Mouse (Mus musculus): ENCODE results near the gene Cpne6. TPM values are rescaled to one million over a fixed set of nuclear protein-coding genes. Genes with fewer than 3 reads are reported as not detected.
A peak's percentile ranks its signal among the peaks of the same experiment; 100 is the strongest.

The Cpne6 gene
- total and polyA plus RNA-seq, 3 experiments: not detected

DNA sequence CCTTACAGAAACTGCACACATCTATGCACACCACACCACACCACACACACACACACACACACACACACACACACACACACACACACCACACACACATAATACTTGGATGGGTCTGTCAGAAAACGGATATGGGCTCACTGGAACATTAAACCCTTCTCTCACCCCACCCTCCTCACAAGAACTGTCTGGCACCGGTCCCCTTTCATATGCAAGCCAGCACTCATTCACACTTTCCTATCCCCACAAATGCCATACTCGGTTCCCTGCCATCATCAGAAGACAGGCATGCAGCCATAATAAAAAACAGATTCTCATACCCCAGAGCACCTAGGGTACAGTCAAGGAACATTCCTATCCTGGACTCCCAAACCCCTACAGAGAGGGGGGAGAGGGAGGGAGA lies 18.1 kb upstream of the Cpne6 start:
- in situ Hi-C loops (cut with MboI; ENCODE audit: low pct_ligation_motif_present, low pct_unique_long_range_greater_than_20kb, low sequenced_read_pairs) (no loop called here), dilution Hi-C loops (cut with MboI; ENCODE audit: extremely low pct_ligation_motif_present, extremely low pct_unique_long_range_greater_than_20kb, low sequenced_read_pairs) (no loop called here)
- no peaks in the 10 kb centered on the region for H3K9me3 ChIP-seq (replicated peaks; ENCODE audit: low read length)
- H3K27me3 ChIP-seq (replicated peaks): no peaks in the 10 kb centered on the region
- H3K9ac ChIP-seq (ENCODE audit: insufficient read depth, low read depth): no peak overlapping the region
- H3K4me1 ChIP-seq (ENCODE audit: control insufficient read depth in 1 of 2, insufficient read depth in 2 of 2): peaks cover 26 to 64% of the 10 kb centered on the region in 2 experiments
- TF ChIP-seq RCOR1 (conservative IDR thresholded peaks at IDR 0.05; ENCODE audit: low read depth, low read length) (no peak), JUND (conservative IDR thresholded peaks at IDR 0.05; ENCODE audit: low read depth, low read length) (no peak), JUN (IDR thresholded peaks at IDR 0.05; ENCODE audit: insufficient read depth, low read depth, low read length) (no peak)
- no peak for DNase-seq (ENCODE audit: extremely low read depth)
- H3K27ac ChIP-seq (ENCODE audit: insufficient read depth, low read depth): no peak overlapping the region
- peaks cover 0 to 57% of the 10 kb centered on the region in 2 experiments for H3K36me3 ChIP-seq (replicated peaks in 1 of 2; ENCODE audit: control insufficient read depth in 1 of 2, insufficient read depth in 1 of 2, low read length in 1 of 2)
- H3K4me3 ChIP-seq (replicated peaks in 1 of 3; ENCODE audit: low read depth in 2 of 3, low read length in 2 of 3, poor library complexity in 1 of 3): peak overlapping the region in 1 of 3 experiments; percentile 73
- H3K4me2 ChIP-seq (ENCODE audit: insufficient read depth, low read depth, poor library complexity, severe bottlenecking): peak overlapping the region; percentile 67; the same call in 1 of the 2 replicates
- no peaks in the 10 kb centered on the region for H3K79me2 ChIP-seq (replicated peaks; ENCODE audit: control insufficient read depth, extremely low read depth, insufficient read depth, poor library complexity, severe bottlenecking)

DNA sequence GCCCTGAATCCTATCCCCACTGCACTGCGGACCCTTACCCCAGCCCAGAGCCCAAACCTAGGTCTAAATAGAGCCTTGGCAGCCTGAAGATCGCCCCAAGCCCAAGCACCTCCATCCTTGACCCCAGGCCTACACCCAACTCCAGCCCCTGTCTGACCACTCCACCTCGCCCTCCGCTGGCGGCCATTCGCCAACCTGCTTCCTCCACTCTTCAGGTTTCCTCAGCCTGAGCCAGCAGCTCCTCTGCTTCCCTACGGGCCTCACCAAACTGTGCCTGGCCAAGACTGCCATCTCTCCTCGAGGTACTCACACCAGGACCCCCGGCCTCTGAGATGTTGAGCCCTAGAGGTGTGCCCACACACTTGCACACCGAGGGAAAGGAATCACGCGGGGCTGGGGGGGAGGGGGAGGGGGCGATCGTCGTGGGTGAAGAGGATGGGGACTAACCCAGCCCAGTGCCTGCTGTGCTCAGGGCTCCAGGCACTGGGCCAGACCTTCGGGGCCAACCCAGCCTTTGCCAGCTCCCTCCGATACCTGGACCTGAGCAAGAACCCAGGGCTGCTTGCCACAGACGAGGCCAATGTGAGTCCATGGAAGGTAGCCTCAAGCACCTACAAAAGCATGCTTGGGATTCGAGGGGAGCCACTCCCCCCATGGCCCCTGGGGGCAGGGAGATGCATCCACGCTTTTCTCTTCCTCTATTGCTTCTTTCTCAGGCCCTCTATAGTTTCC lies 14.6 kb upstream of the Cpne6 start:
- no peak for DNase-seq (ENCODE audit: extremely low read depth)
- Histone ChIP-seq H3K4me3 (replicated peaks in 1 of 3; ENCODE audit: low read depth in 2 of 3, low read length in 2 of 3, poor library complexity in 1 of 3) (no peak overlapping the region), H3K79me2 (replicated peaks; ENCODE audit: control insufficient read depth, extremely low read depth, insufficient read depth, poor library complexity, severe bottlenecking) (no peaks in the 10 kb centered on the region), H3K9ac (ENCODE audit: insufficient read depth, low read depth) (no peak overlapping the region), H3K27me3 (replicated peaks) (no peaks in the 10 kb centered on the region), H3K4me2 (ENCODE audit: insufficient read depth, low read depth, poor library complexity, severe bottlenecking) (no peak overlapping the region), H3K9me3 (replicated peaks; ENCODE audit: low read length) (no peaks in the 10 kb centered on the region), H3K4me1 (ENCODE audit: control insufficient read depth in 1 of 2, insufficient read depth in 2 of 2) (peaks cover 26 to 47% of the 10 kb centered on the region in 2 experiments), H3K27ac (ENCODE audit: insufficient read depth, low read depth) (no peak overlapping the region), H3K36me3 (replicated peaks in 1 of 2; ENCODE audit: control insufficient read depth in 1 of 2, insufficient read depth in 1 of 2, low read length in 1 of 2) (peaks cover 0 to 63% of the 10 kb centered on the region in 2 experiments)
- TF ChIP-seq ETS1 (conservative IDR thresholded peaks at IDR 0.05; ENCODE audit: low read depth, low read length) (no peak), NRF1 (IDR thresholded peaks at IDR 0.05; ENCODE audit: low read depth, low read length) (no peak), MAZ (IDR thresholded peaks at IDR 0.05; ENCODE audit: low read depth, low read length) (no peak), TBP (conservative IDR thresholded peaks at IDR 0.05; ENCODE audit: low read depth, low read length) (no peak), IRF4 (IDR thresholded peaks at IDR 0.05; ENCODE audit: low read depth, low read length) (no peak), CTCF (conservative IDR thresholded peaks at IDR 0.05 in 1 of 2, IDR thresholded peaks at IDR 0.05 in 1 of 2; ENCODE audit: low read depth in 2 of 2, low read length in 2 of 2) (no peak), MEF2A (IDR thresholded peaks at IDR 0.05; ENCODE audit: borderline replicate concordance, low read depth, low read length) (no peak), NELFE (IDR thresholded peaks at IDR 0.05; ENCODE audit: low read depth, low read length) (no peak), ZMIZ1 (IDR thresholded peaks at IDR 0.05; ENCODE audit: low read depth, low read length) (no peak), ZKSCAN1 (IDR thresholded peaks at IDR 0.05; ENCODE audit: borderline replicate concordance, low read depth, low read length) (no peak), UBTF (IDR thresholded peaks at IDR 0.05; ENCODE audit: low read depth, low read length) (no peak), HCFC1 (IDR thresholded peaks at IDR 0.05; ENCODE audit: low read depth, low read length) (no peak), CHD1 (IDR thresholded peaks at IDR 0.05; ENCODE audit: low read depth, low read length) (no peak), RCOR1 (conservative IDR thresholded peaks at IDR 0.05; ENCODE audit: low read depth, low read length) (no peak), MAFK (IDR thresholded peaks at IDR 0.05; ENCODE audit: insufficient replicate concordance, low read length) (no peak), USF2 (conservative IDR thresholded peaks at IDR 0.05; ENCODE audit: low read depth, low read length) (no peak), TCF12 (IDR thresholded peaks at IDR 0.05; ENCODE audit: low read depth, low read length) (no peak)
- dilution Hi-C loops (cut with MboI; ENCODE audit: extremely low pct_ligation_motif_present, extremely low pct_unique_long_range_greater_than_20kb, low sequenced_read_pairs) (no loop called here), in situ Hi-C loops (cut with MboI; ENCODE audit: low pct_ligation_motif_present, low pct_unique_long_range_greater_than_20kb, low sequenced_read_pairs) (no loop called here)
